Mouse (Mus musculus) cortical plate, adult 2 months (tissue): ENCODE results near the gene Gm26558.

Experiments
- CTCF ChIP-seq: fragments of 200-500 bp; IDR thresholded peaks from 2 replicates; pipeline ENCODE4 v1.5.1; 2011; ENCODE audit warnings: mild to moderate bottlenecking, control low read depth, low read length; ENCODE audit not compliant: insufficient read depth; ENCODE audit errors: extremely low read depth
- POLR2A ChIP-seq: fragments of 200-500 bp; IDR thresholded peaks from 2 replicates; pipeline ENCODE4 v1.6.1; 2011; ENCODE audit warnings: mild to moderate bottlenecking, low read length, control low read depth; ENCODE audit not compliant: insufficient read depth; ENCODE audit errors: extremely low read depth

DNA sequence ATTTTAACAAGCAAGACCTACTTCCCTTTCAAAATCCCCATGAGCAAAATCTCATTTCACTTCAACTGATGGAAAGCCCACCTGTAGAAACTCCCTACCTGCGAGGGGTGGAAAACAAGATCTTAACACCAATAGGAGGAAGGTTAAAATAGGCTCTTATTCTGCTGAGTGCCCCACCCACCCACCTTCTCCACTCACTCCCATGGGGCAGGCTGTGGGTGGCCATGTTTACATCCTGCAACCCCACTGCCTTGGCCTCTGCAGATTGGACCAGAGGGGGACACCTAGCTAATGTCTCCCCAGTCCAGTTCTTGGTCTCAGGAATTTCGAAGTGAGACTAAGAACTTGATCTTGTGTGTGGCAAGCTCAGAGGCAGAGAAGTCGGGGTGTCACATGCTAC lies 32.0 kb downstream of the Gm26558 start:
- TF ChIP-seq POLR2A = no peak
- no peak for TF ChIP-seq CTCF
